Mouse (Mus musculus): Measurements from ENCODE around the gene Ppif. TPM values are rescaled to one million over a fixed set of nuclear protein-coding genes. Genes with fewer than 3 reads are reported as not detected.
A peak's percentile ranks its signal among the peaks of the same experiment; 100 is the strongest.

Gene Ppif
- polyA plus RNA-seq, 1 experiment from 2014 or later: 50.9 TPM

DNA sequence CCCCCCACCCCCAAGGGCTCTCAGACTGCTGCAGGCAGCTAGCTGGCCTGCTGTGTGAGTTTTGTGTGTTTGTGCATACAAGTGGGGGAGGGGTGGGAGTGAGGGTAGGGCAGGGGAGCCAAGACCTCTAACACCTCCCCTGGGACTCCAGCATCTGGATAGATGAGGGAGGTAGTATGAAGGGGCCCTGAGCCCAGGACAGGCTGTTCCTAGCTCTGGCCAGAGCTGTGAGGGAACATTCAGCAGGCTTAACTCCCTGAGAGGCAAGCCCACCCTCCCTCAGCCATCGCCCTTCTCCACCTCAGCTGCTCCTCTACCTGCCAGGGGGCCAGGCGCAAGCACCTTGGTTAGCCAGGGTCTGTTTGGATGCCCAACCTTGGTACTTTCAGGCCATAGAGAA lies 15.0 kb downstream of the Ppif start:
- Histone ChIP-seq H3K9ac (ENCODE audit: low read length) (0 out of 2 replicates have a peak overlapping the region, but pooled peaks have one; percentile 7), H3K4me1 (ENCODE audit: control insufficient read depth, insufficient read depth, low read length) (peaks cover 31% of the 10 kb centered on the region), H3K27me3 (ENCODE audit: control insufficient read depth, insufficient read depth, low read length) (no peaks in the 10 kb centered on the region), H3K4me3 (ENCODE audit: low read depth, low read length) (no peak overlapping the region), H3K27ac (replicated peaks; ENCODE audit: low read depth, low read length) (0 out of 2 replicates have a peak overlapping the region, but pooled peaks have one; percentile 55), H3K4me2 (ENCODE audit: low read depth, severe bottlenecking) (no peak overlapping the region), H3K9me3 (ENCODE audit: control insufficient read depth, low read length) (no peaks in the 10 kb centered on the region), H3K36me3 (ENCODE audit: control insufficient read depth, insufficient read depth, low read length) (no peaks in the 10 kb centered on the region)
- ATAC-seq (ENCODE audit: insufficient number of reproducible peaks, low FRiP score, low TSS enrichment, low read depth): no peak
- 80% methylated on average over 2 of the region's 2 CpGs for WGBS
- peak; percentile 30 for DNase-seq (ENCODE audit: low spot score)

- H3K4me1 ChIP-seq (ENCODE audit: control insufficient read depth, insufficient read depth, low read length): peaks cover 31% of the 10 kb centered on the region
- WGBS: 52% methylated on average over 4 of the region's 4 CpGs
- no peak for ATAC-seq (ENCODE audit: insufficient number of reproducible peaks, low FRiP score, low TSS enrichment, low read depth)
- no peaks in the 10 kb centered on the region for H3K27me3 ChIP-seq (ENCODE audit: control insufficient read depth, insufficient read depth, low read length)
- H3K27ac ChIP-seq (replicated peaks; ENCODE audit: low read depth, low read length): no peak overlapping the region
- H3K36me3 ChIP-seq (ENCODE audit: control insufficient read depth, insufficient read depth, low read length): no peaks in the 10 kb centered on the region
- no peak overlapping the region for H3K9ac ChIP-seq (ENCODE audit: low read length)
- H3K9me3 ChIP-seq (ENCODE audit: control insufficient read depth, low read length): no peaks in the 10 kb centered on the region
- no peak overlapping the region for H3K4me2 ChIP-seq (ENCODE audit: low read depth, severe bottlenecking)
- H3K4me3 ChIP-seq (ENCODE audit: low read depth, low read length): no peak overlapping the region
- no peak for DNase-seq (ENCODE audit: low spot score)
Observed at GRCm38 (mm10) chr14:25710073-25710472, 16.1 kb downstream of the Ppif start.

DNA sequence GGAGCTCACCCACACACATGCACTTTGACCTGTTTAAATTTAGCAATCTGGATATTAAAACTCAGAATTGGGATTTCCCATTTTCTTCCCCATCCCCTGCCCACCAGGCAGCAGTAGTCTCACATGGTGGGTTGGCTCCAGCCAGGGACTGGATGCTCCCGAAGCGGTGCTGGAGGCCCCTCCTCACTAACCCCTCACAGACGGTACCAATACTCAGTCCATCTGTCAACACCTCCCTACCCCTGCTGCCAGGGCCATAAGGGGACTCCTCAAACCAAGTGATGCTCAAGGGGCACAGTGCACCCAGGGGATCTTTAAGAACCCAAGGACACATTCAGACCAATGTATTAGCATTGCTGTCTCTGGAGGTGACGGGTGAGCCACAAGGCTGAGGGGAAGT lies 16.7 kb downstream of the Ppif start:
- Histone ChIP-seq H3K9me3 (ENCODE audit: control insufficient read depth, low read length) (no peaks in the 10 kb centered on the region), H3K36me3 (ENCODE audit: control insufficient read depth, insufficient read depth, low read length) (no peaks in the 10 kb centered on the region), H3K27me3 (ENCODE audit: control insufficient read depth, insufficient read depth, low read length) (no peaks in the 10 kb centered on the region), H3K9ac (ENCODE audit: low read length) (no peak overlapping the region), H3K4me1 (ENCODE audit: control insufficient read depth, insufficient read depth, low read length) (peaks cover 31% of the 10 kb centered on the region), H3K27ac (replicated peaks; ENCODE audit: low read depth, low read length) (no peak overlapping the region), H3K4me2 (ENCODE audit: low read depth, severe bottlenecking) (no peak overlapping the region), H3K4me3 (ENCODE audit: low read depth, low read length) (no peak overlapping the region)
- WGBS: 53% methylated on average over 4 of the region's 4 CpGs
- ATAC-seq (ENCODE audit: insufficient number of reproducible peaks, low FRiP score, low TSS enrichment, low read depth) (no peak), DNase-seq (ENCODE audit: low spot score) (no peak)

- ATAC-seq (ENCODE audit: insufficient number of reproducible peaks, low FRiP score, low TSS enrichment, low read depth) (no peak), DNase-seq (ENCODE audit: low spot score) (no peak)
- WGBS: 62% methylated on average over 7 of the region's 7 CpGs
- Histone ChIP-seq H3K4me1 (ENCODE audit: control insufficient read depth, insufficient read depth, low read length) (peaks cover 31% of the 10 kb centered on the region), H3K27me3 (ENCODE audit: control insufficient read depth, insufficient read depth, low read length) (no peaks in the 10 kb centered on the region), H3K9ac (ENCODE audit: low read length) (no peak overlapping the region), H3K4me3 (ENCODE audit: low read depth, low read length) (no peak overlapping the region), H3K4me2 (ENCODE audit: low read depth, severe bottlenecking) (no peak overlapping the region), H3K36me3 (ENCODE audit: control insufficient read depth, insufficient read depth, low read length) (no peaks in the 10 kb centered on the region), H3K9me3 (ENCODE audit: control insufficient read depth, low read length) (no peaks in the 10 kb centered on the region), H3K27ac (replicated peaks; ENCODE audit: low read depth, low read length) (no peak overlapping the region)
Observed at GRCm38 (mm10) chr14:25711177-25711576, 17.2 kb downstream of the Ppif start.

DNA sequence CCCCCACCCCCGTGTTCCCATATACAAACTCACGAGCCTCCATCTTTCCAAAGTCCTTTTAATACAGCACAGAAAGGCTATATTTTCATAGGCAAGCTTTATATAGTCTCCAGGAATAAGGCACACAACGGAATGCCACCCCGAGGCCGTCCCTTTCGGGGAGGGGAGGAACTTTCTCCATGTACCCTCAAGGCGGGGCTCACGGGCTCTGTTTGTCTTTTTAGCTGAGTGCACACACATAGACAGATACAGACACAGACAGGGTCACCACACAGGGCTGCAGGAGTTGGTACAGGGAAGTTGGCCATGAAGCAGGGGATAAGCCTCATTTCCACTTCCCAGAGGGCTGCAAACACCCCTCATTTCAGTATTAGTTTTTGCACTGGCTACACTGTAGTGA lies 17.6 kb downstream of the Ppif start:
- DNase-seq (ENCODE audit: low spot score) (no peak), ATAC-seq (ENCODE audit: insufficient number of reproducible peaks, low FRiP score, low TSS enrichment, low read depth) (no peak)
- no peak overlapping the region for H3K4me3 ChIP-seq (ENCODE audit: low read depth, low read length)
- peaks cover 31% of the 10 kb centered on the region for H3K4me1 ChIP-seq (ENCODE audit: control insufficient read depth, insufficient read depth, low read length)
- H3K9ac ChIP-seq (ENCODE audit: low read length): no peak overlapping the region
- H3K36me3 ChIP-seq (ENCODE audit: control insufficient read depth, insufficient read depth, low read length): no peaks in the 10 kb centered on the region
- no peak overlapping the region for H3K4me2 ChIP-seq (ENCODE audit: low read depth, severe bottlenecking)
- 57% methylated on average over 8 of the region's 8 CpGs for whole genome bisulfite sequencing
- no peaks in the 10 kb centered on the region for H3K9me3 ChIP-seq (ENCODE audit: control insufficient read depth, low read length)
- H3K27me3 ChIP-seq (ENCODE audit: control insufficient read depth, insufficient read depth, low read length): no peaks in the 10 kb centered on the region
- H3K27ac ChIP-seq (replicated peaks; ENCODE audit: low read depth, low read length): no peak overlapping the region

GRCm38 (mm10) chr14:25713443-25713842 lies 19.5 kb downstream of the Ppif start:
- ATAC-seq (ENCODE audit: insufficient number of reproducible peaks, low FRiP score, low TSS enrichment, low read depth) (no peak), DNase-seq (ENCODE audit: low spot score) (no peak)
- H3K4me1 ChIP-seq (ENCODE audit: control insufficient read depth, insufficient read depth, low read length): peaks cover 39% of the 10 kb centered on the region
- no peak overlapping the region for H3K27ac ChIP-seq (replicated peaks; ENCODE audit: low read depth, low read length)
- WGBS: 14% methylated on average over 4 of the region's 4 CpGs
- H3K4me3 ChIP-seq (ENCODE audit: low read depth, low read length): no peak overlapping the region
- H3K9me3 ChIP-seq (ENCODE audit: control insufficient read depth, low read length): no peaks in the 10 kb centered on the region
- H3K36me3 ChIP-seq (ENCODE audit: control insufficient read depth, insufficient read depth, low read length): no peaks in the 10 kb centered on the region
- no peak overlapping the region for H3K4me2 ChIP-seq (ENCODE audit: low read depth, severe bottlenecking)
- H3K9ac ChIP-seq (ENCODE audit: low read length): no peak overlapping the region
- no peaks in the 10 kb centered on the region for H3K27me3 ChIP-seq (ENCODE audit: control insufficient read depth, insufficient read depth, low read length)

DNA sequence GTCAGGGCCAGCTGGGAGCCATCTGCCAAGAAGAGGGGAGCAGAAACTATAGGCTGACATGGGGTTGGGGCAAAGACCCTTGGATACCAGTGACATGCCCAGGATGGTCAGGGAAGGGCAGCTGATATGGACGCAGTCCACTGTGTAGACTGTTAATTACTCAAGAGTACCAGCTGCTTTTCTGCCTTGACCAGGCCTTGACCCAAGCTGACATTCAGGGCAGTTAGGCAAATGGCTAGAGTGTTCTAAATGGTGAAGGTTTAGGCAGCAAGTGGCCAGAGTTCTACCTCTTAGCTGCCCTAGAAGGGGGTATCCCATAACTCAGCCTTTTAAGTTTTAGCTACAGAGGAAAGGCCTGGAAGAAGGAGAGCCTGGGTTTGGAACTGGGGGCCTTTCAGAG lies 22.6 kb downstream of the Ppif start:
- H3K9me3 ChIP-seq (ENCODE audit: control insufficient read depth, low read length): no peaks in the 10 kb centered on the region
- 95% methylated on average over 1 of the region's 1 CpGs for WGBS
- ATAC-seq (ENCODE audit: insufficient number of reproducible peaks, low FRiP score, low TSS enrichment, low read depth): no peak
- no peaks in the 10 kb centered on the region for H3K36me3 ChIP-seq (ENCODE audit: control insufficient read depth, insufficient read depth, low read length)
- no peak for DNase-seq (ENCODE audit: low spot score)
- H3K4me1 ChIP-seq (ENCODE audit: control insufficient read depth, insufficient read depth, low read length): peaks cover 29% of the 10 kb centered on the region
- no peak overlapping the region for H3K4me2 ChIP-seq (ENCODE audit: low read depth, severe bottlenecking)
- no peak overlapping the region for H3K9ac ChIP-seq (ENCODE audit: low read length)
- H3K27ac ChIP-seq (replicated peaks; ENCODE audit: low read depth, low read length): no peak overlapping the region
- no peaks in the 10 kb centered on the region for H3K27me3 ChIP-seq (ENCODE audit: control insufficient read depth, insufficient read depth, low read length)
- H3K4me3 ChIP-seq (ENCODE audit: low read depth, low read length): no peak overlapping the region

DNA sequence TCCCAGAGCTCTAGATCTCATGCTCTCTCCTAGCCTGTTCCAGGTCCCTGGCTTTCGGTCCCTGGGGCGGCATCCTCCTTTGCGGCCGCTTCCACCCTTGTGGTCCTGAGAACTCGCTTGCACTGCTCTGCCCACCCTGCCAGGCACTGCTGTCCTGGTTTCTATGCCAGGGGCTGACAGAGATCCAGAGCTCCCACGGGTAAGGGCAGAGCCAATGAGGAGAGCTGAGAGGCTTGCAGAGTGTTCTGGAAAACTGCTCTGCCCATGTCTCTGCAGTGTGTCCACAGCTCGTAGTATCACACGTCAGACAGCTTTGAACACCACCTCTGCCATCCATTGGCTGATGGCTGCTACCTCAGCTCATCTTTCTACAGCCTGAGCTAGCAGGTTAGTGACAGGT lies 23.8 kb downstream of the Ppif start:
- no peak for DNase-seq (ENCODE audit: low spot score)
- H3K4me1 ChIP-seq (ENCODE audit: control insufficient read depth, insufficient read depth, low read length): peaks cover 26% of the 10 kb centered on the region
- H3K9ac ChIP-seq (ENCODE audit: low read length): no peak overlapping the region
- no peaks in the 10 kb centered on the region for H3K27me3 ChIP-seq (ENCODE audit: control insufficient read depth, insufficient read depth, low read length)
- ATAC-seq (ENCODE audit: insufficient number of reproducible peaks, low FRiP score, low TSS enrichment, low read depth): no peak
- H3K27ac ChIP-seq (replicated peaks; ENCODE audit: low read depth, low read length): no peak overlapping the region
- no peak overlapping the region for H3K4me3 ChIP-seq (ENCODE audit: low read depth, low read length)
- no peak overlapping the region for H3K4me2 ChIP-seq (ENCODE audit: low read depth, severe bottlenecking)
- no peaks in the 10 kb centered on the region for H3K36me3 ChIP-seq (ENCODE audit: control insufficient read depth, insufficient read depth, low read length)
- no peaks in the 10 kb centered on the region for H3K9me3 ChIP-seq (ENCODE audit: control insufficient read depth, low read length)
- WGBS: 87% methylated on average over 8 of the region's 8 CpGs

- DNase-seq (ENCODE audit: low spot score): peak; percentile 78
- Histone ChIP-seq H3K4me2 (ENCODE audit: low read depth, severe bottlenecking) (no peak overlapping the region), H3K4me3 (ENCODE audit: low read depth, low read length) (no peak overlapping the region), H3K9ac (ENCODE audit: low read length) (no peak overlapping the region), H3K36me3 (ENCODE audit: control insufficient read depth, insufficient read depth, low read length) (no peaks in the 10 kb centered on the region), H3K27ac (replicated peaks; ENCODE audit: low read depth, low read length) (peak overlapping the region; percentile 61; the same call in 1 of the 2 replicates), H3K27me3 (ENCODE audit: control insufficient read depth, insufficient read depth, low read length) (no peaks in the 10 kb centered on the region), H3K9me3 (ENCODE audit: control insufficient read depth, low read length) (no peaks in the 10 kb centered on the region), H3K4me1 (ENCODE audit: control insufficient read depth, insufficient read depth, low read length) (peaks cover 26% of the 10 kb centered on the region)
- peak; percentile 85 for ATAC-seq (ENCODE audit: insufficient number of reproducible peaks, low FRiP score, low TSS enrichment, low read depth)
- 0% methylated on average over 2 of the region's 2 CpGs for WGBS
Observed at GRCm38 (mm10) chr14:25718471-25718870, 24.5 kb downstream of the Ppif start.
